Mouse (Mus musculus) erythroblast, adult 5-6 weeks (primary cell): ENCODE results near the gene Lsm11. TPM values are rescaled to one million over a fixed set of nuclear protein-coding genes. Genes with fewer than 3 reads are reported as not detected.
"Not testable (repeated sequence)": the region's sequence is repeated elsewhere in the genome, so short reads cannot be mapped to it uniquely, and the experiment has no call there.

Source experiments
- ATAC-seq: replicated peaks from 2 replicates; pipeline ENCODE4 v1.8.0; 2016; ENCODE audit warnings: moderate number of reproducible peaks, mild to moderate bottlenecking, moderate TSS enrichment, inconsistent platforms; ENCODE audit not compliant: poor library complexity, low FRiP score, severe bottlenecking
- total RNA-seq, 2 experiments: library from RNA; stranded (forward) in 1 of 2; stranded (reverse) in 1 of 2; fragments of 150-400 nt in 1 of 2; fragments of 200-764, 138-1000 nt in 1 of 2; gene quantifications; 2 replicates each; pipeline versions ENCODE4 v1.2.3 to v1.2.4; 2015 to 2017; ENCODE audit warnings: low replicate concordance in 2 of 2

Gene Lsm11
- total RNA-seq, 2 experiments from 2014 or later, result 0.51 TPM; not detected in 1

DNA sequence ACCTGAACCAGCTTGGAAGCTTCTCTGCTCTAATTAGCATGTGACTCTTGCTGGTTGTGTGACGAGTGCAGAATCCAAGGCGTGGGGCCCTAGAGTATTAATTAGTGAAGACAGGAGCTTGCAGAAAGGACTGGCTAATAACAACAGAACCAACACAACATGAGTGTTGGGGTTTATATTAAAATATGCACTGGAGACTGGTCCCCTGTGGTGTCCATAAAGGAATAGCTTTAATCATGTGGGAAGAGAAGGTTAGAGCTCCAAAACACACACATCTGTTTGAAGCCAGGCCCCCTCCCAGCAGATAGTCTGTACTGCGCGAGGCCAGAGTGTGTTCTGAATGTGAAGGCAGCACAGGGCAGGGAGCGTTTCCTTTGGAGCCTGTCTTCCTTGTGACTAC, 58.1 kb downstream of the Lsm11 start:
- ATAC-seq, result no peak

GRCm38 (mm10) chr11:45885606-45886230, 59.0 kb downstream of the Lsm11 start:
- ATAC-seq, result no peak

GRCm38 (mm10) chr11:45884029-45884428, 60.7 kb downstream of the Lsm11 start:
- peak; percentile 65 for ATAC-seq

DNA sequence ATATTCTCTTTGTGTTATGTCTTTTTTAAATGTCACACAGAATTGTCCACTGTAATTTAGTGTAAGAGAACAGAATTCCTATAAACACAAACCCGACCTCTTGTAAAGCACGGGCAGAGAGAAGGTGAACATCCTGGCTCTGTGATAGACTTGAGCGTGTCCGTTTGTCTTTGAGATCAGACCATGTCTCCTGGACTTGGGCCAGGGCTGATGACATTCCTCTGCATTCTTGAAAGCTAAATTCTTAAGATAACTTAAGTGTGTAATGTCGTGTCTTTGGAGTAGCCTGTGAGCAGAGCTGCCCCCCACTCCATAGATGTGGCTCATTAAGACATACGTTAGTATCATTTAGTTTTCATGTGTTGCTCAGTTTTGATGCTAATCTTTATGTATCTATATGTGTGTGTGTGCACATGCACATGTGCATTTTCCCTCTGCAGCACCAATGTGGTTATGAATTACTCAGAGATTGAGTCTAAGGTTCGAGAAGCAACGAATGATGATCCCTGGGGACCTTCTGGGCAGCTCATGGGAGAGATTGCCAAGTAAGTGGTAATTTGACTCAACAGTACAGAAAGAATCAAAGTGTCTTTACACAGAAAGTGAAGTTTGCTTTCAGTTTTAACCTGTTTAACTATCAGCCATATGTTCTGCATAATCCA, 61.3 kb downstream of the Lsm11 start:
- ATAC-seq, result no peak

DNA sequence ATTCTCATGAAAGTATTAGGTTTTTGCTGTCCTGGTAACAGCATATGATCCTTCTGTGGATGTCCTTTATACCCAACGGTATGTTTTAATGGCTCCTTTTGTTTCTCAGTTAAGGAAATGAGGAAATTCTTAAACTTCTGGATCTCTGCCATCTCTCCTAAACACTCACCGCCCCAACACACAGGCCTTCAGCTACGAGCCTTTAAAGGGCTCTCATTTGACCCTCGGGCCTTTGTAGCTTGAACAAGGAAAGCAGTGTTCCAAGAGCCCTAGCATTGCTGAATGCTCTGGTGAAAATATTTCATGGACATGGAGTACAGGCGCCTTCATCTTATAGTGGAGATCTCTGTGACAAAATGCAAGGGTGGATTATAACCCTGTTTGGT, 63.1 kb downstream of the Lsm11 start:
- no peak for ATAC-seq

GRCm38 (mm10) chr11:45881026-45881682, 63.6 kb downstream of the Lsm11 start:
- no peak for ATAC-seq

DNA sequence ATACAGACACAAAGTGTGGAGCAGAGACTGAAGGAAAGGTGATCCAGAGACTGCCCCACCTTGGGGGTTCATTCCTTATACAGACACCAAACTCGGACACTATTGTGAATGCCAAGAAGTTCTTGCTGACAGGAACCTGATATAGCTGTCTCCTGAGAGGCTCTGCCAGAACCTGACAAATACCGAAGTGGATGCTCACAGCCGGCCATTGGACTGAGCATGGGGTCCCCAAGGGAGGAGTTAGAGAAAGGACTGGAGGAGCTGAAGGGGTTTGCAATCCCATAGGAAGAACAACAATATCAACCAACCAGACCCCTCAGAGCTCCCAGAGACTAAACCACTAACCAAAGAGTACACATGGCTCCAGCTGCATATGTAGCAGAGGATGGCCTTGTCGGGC, 65.4 kb downstream of the Lsm11 start:
- ATAC-seq, result not testable (repeated sequence)

Other genes with a start within 250 kb of the Lsm11 start
- 43.1 and 54.6 TPM in 2 replicates for gene Clint1, start 92.9 kb downstream of the Lsm11 start, total RNA-seq (2015; ENCODE audit: low replicate concordance)
- gene Clint1, start 92.9 kb downstream of the Lsm11 start, total RNA-seq (2017; ENCODE audit: low replicate concordance), result 37.2 and 42.1 TPM in 2 replicates
- gene Thg1l, start 10.6 kb upstream of the Lsm11 start, total RNA-seq (2015; ENCODE audit: low replicate concordance), result 6.5 and 8.5 TPM in 2 replicates
- gene Thg1l, start 10.6 kb upstream of the Lsm11 start, total RNA-seq (2017; ENCODE audit: low replicate concordance), result 1.8 and 2.9 TPM in 2 replicates
- gene Sox30, start 35.4 kb upstream of the Lsm11 start, total RNA-seq (2015; ENCODE audit: low replicate concordance), result not detected in 2 replicates
- not detected in 2 replicates for gene Sox30, start 35.4 kb upstream of the Lsm11 start, total RNA-seq (2017; ENCODE audit: low replicate concordance)
- gene Gm12166, start 107.4 kb upstream of the Lsm11 start, total RNA-seq (2015; ENCODE audit: low replicate concordance), result 4.4 and 4.8 TPM in 2 replicates
- gene Gm12166, start 107.4 kb upstream of the Lsm11 start, total RNA-seq (2017; ENCODE audit: low replicate concordance), result 4.3 and 8.9 TPM in 2 replicates
- gene Adam19, start 111.1 kb upstream of the Lsm11 start, total RNA-seq (2015; ENCODE audit: low replicate concordance), result 4.6 TPM in 2 replicates
- 5.6 and 6.2 TPM in 2 replicates for gene Adam19, start 111.1 kb upstream of the Lsm11 start, total RNA-seq (2017; ENCODE audit: low replicate concordance)
- not detected in 2 replicates for gene Nipal4, start 221.6 kb upstream of the Lsm11 start, total RNA-seq (2015; ENCODE audit: low replicate concordance)
- not detected in 2 replicates for gene Nipal4, start 221.6 kb upstream of the Lsm11 start, total RNA-seq (2017; ENCODE audit: low replicate concordance)